Mouse (Mus musculus) megakaryocyte, embryonic 14.5 days (primary cell): ENCODE measurements around the gene Kcnd2. TPM values are rescaled to one million over a fixed set of nuclear protein-coding genes. Genes with fewer than 3 reads are reported as not detected.

Source experiments
- H3K27me3 ChIP-seq: replicated peaks from 2 replicates; pipeline ENCODE3; 2012; ENCODE audit warnings: inconsistent platforms
- H3K36me3 ChIP-seq: replicated peaks from 2 replicates; pipeline ENCODE3; 2012; ENCODE audit warnings: low read length, inconsistent platforms, mixed read lengths
- H3K4me1 ChIP-seq: 2 replicates; pipeline ENCODE4 v1.6.1; 2012; ENCODE audit warnings: inconsistent platforms
- H3K4me3 ChIP-seq: replicated peaks from 2 replicates; pipeline ENCODE3; 2012; ENCODE audit warnings: moderate library complexity, mild to moderate bottlenecking, inconsistent platforms
- H3K9me3 ChIP-seq: 2 replicates; pipeline ENCODE4 v1.6.1; 2012; ENCODE audit warnings: inconsistent platforms
- FLI1 ChIP-seq: IDR thresholded peaks from 2 replicates; pipeline ENCODE4 v1.6.1; 2012; ENCODE audit warnings: low read length, inconsistent platforms, mixed read lengths
- GATA1 ChIP-seq: IDR thresholded peaks from 3 replicates; pipeline ENCODE4 v1.6.1; 2012; ENCODE audit warnings: mixed read lengths, low read length, inconsistent platforms, borderline replicate concordance
- polyA plus RNA-seq: library from polyadenylated mRNA; stranded (reverse); fragments of >175 nt; gene quantifications from 2 replicates; pipeline ENCODE4 v1.2.3, GENCODE M21; 2012; ENCODE audit warnings: low replicate concordance; ENCODE audit not compliant: insufficient read depth

The Kcnd2 gene
- polyA plus RNA-seq, 1 experiment = not detected

GRCm38 (mm10) chr6:21418246-21418645 is 202.9 kb downstream of the Kcnd2 start:
- no peak overlapping the region for H3K4me3 ChIP-seq
- TF ChIP-seq GATA1 (no peak), FLI1 (no peak)
- H3K27me3 ChIP-seq = no peaks in the 10 kb centered on the region
- H3K4me1 ChIP-seq = no peaks in the 10 kb centered on the region
- H3K36me3 ChIP-seq = no peaks in the 10 kb centered on the region
- no peaks in the 10 kb centered on the region for H3K9me3 ChIP-seq

- no peak for TF ChIP-seq GATA1
- TF ChIP-seq FLI1 = no peak
- Histone ChIP-seq H3K9me3 (no peaks in the 10 kb centered on the region), H3K4me3 (no peak overlapping the region), H3K4me1 (no peaks in the 10 kb centered on the region), H3K27me3 (no peaks in the 10 kb centered on the region), H3K36me3 (no peaks in the 10 kb centered on the region)
Measured at GRCm38 (mm10) chr6:21424202-21424785, 209.0 kb downstream of the Kcnd2 start.

- Histone ChIP-seq H3K9me3 (peaks cover 3% of the 10 kb centered on the region; the same call in 1 of the 2 replicates), H3K4me3 (no peak overlapping the region), H3K27me3 (no peaks in the 10 kb centered on the region), H3K36me3 (no peaks in the 10 kb centered on the region), H3K4me1 (no peaks in the 10 kb centered on the region)
- TF ChIP-seq GATA1 (no peak), FLI1 (no peak)
Measured at GRCm38 (mm10) chr6:21431120-21431519, 215.8 kb downstream of the Kcnd2 start.

GRCm38 (mm10) chr6:21464719-21465118 is 249.4 kb downstream of the Kcnd2 start:
- Histone ChIP-seq H3K36me3 (no peaks in the 10 kb centered on the region), H3K9me3 (no peaks in the 10 kb centered on the region), H3K27me3 (no peaks in the 10 kb centered on the region), H3K4me1 (no peaks in the 10 kb centered on the region), H3K4me3 (no peak overlapping the region)
- TF ChIP-seq FLI1 = no peak

- Histone ChIP-seq H3K36me3 (no peaks in the 10 kb centered on the region), H3K4me1 (no peaks in the 10 kb centered on the region), H3K9me3 (no peaks in the 10 kb centered on the region; the same call in 1 of the 2 replicates), H3K4me3 (no peak overlapping the region), H3K27me3 (no peaks in the 10 kb centered on the region)
- no peak for TF ChIP-seq FLI1
Measured at GRCm38 (mm10) chr6:21471891-21472544, 256.7 kb downstream of the Kcnd2 start.

GRCm38 (mm10) chr6:21482714-21483113 is 267.4 kb downstream of the Kcnd2 start:
- Histone ChIP-seq H3K9me3 (no peaks in the 10 kb centered on the region), H3K27me3 (no peaks in the 10 kb centered on the region), H3K4me3 (no peak overlapping the region), H3K36me3 (no peaks in the 10 kb centered on the region), H3K4me1 (no peaks in the 10 kb centered on the region)
- TF ChIP-seq FLI1 (no peak), GATA1 (no peak)

- no peak overlapping the region for H3K4me3 ChIP-seq
- no peak for TF ChIP-seq FLI1
- no peak for TF ChIP-seq GATA1
- no peaks in the 10 kb centered on the region for H3K4me1 ChIP-seq
- H3K27me3 ChIP-seq = no peaks in the 10 kb centered on the region
- no peaks in the 10 kb centered on the region for H3K36me3 ChIP-seq
- peaks cover 3% of the 10 kb centered on the region; the same call in 1 of the 2 replicates for H3K9me3 ChIP-seq
Measured at GRCm38 (mm10) chr6:21488536-21488935, 273.2 kb downstream of the Kcnd2 start.

GRCm38 (mm10) chr6:21502921-21503320 is 287.6 kb downstream of the Kcnd2 start:
- Histone ChIP-seq H3K36me3 (no peaks in the 10 kb centered on the region), H3K27me3 (no peaks in the 10 kb centered on the region), H3K4me3 (no peak overlapping the region), H3K9me3 (no peaks in the 10 kb centered on the region), H3K4me1 (no peaks in the 10 kb centered on the region)
- TF ChIP-seq GATA1 (no peak), FLI1 (no peak)

- H3K27me3 ChIP-seq = no peaks in the 10 kb centered on the region
- TF ChIP-seq GATA1 (no peak), FLI1 (no peak)
- no peak overlapping the region for H3K4me3 ChIP-seq
- H3K9me3 ChIP-seq = no peaks in the 10 kb centered on the region
- no peaks in the 10 kb centered on the region for H3K4me1 ChIP-seq
- H3K36me3 ChIP-seq = no peaks in the 10 kb centered on the region
Measured at GRCm38 (mm10) chr6:21510621-21511239, 295.4 kb downstream of the Kcnd2 start.

- Histone ChIP-seq H3K4me3 (no peak overlapping the region), H3K27me3 (no peaks in the 10 kb centered on the region), H3K4me1 (no peaks in the 10 kb centered on the region), H3K36me3 (no peaks in the 10 kb centered on the region), H3K9me3 (no peaks in the 10 kb centered on the region)
- TF ChIP-seq GATA1 = no peak
Measured at GRCm38 (mm10) chr6:21520351-21520750, 305.0 kb downstream of the Kcnd2 start.
